17 mouse cellular contexts compared by ENCODE assay signal in the genomic region with DNA sequence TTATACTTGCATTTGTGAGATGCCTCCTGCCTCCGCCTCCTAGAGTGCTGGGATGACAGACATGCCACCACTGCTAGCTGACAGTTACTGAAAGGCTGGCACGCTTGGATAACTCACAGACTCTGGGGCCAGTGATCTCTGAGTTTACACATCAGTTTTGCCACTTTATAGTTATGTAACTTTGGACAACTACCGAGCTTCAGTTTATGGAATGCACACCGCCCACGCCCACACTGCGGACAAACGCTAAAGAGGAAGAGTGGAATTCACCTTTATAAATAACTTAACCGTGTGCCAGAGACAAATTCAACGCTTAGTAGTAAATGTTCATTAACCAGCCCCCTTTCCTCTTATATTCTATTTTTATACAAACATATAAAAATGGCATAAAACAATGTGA. TPM values are rescaled to one million over a fixed set of nuclear protein-coding genes. Genes with fewer than 3 reads are reported as not detected.
DNase-seq lines count a peak whose midpoint lies in the region; ATAC-seq and TF ChIP-seq lines count a peak whose summit lies in the region.
"Had no signal": no experiment of that assay in that cellular context is flagged by ENCODE, and none has a peak within 500 bp of the region (broad histone marks: within the 10 kb centered on the region; RNA-seq: fewer than 3 reads in every experiment).

No protein-coding gene starts in this region.

- H3K4me1 ChIP-seq in erythroblast, embryonic 14.5 days (ENCODE audit: control insufficient read depth) = peaks cover 60% of the 10 kb centered on the region
- peaks cover 25% of the 10 kb centered on the region for H3K4me1 ChIP-seq in heart, embryonic 15.5 days (replicated peaks)
- H3K4me1 ChIP-seq in bone marrow, adult 2 months (ENCODE audit: control insufficient read depth, insufficient read depth, low read length) = peaks cover 2% of the 10 kb centered on the region; the same call in 1 of the 2 replicates
- H3K4me1 ChIP-seq in lung, postnatal 0 days (ENCODE audit: insufficient read depth, low read depth, low read length) = no peaks in the 10 kb centered on the region; the same call in 1 of the 2 replicates
- H3K4me1 ChIP-seq: neural tube, embryonic 13.5 days had no signal

- H3K36me3 ChIP-seq in erythroblast, embryonic 14.5 days (ENCODE audit: control insufficient read depth) = peaks cover 46% of the 10 kb centered on the region
- H3K36me3 ChIP-seq in heart, embryonic 15.5 days = no peaks in the 10 kb centered on the region
- H3K36me3 ChIP-seq in lung, postnatal 0 days (ENCODE audit: insufficient read depth, low read length) = no peaks in the 10 kb centered on the region
- H3K36me3 ChIP-seq: midbrain, embryonic 10.5 days; neural tube, embryonic 13.5 days had no signal

- peak overlapping the region; percentile 87; the same call in 1 of the 2 replicates for H3K4me2 ChIP-seq in heart, embryonic 15.5 days
- H3K4me2 ChIP-seq in lung, postnatal 0 days (replicated peaks; ENCODE audit: low read depth, low read length) = peak overlapping the region; percentile 87
- H3K4me2 ChIP-seq: neural tube, embryonic 13.5 days had no signal

- no peaks in the 10 kb centered on the region for H3K9me3 ChIP-seq in erythroblast, embryonic 14.5 days (ENCODE audit: control insufficient read depth, low read length)
- no peaks in the 10 kb centered on the region for H3K9me3 ChIP-seq in heart, embryonic 15.5 days (replicated peaks)
- no peaks in the 10 kb centered on the region for H3K9me3 ChIP-seq in lung, postnatal 0 days (ENCODE audit: low read length)
- H3K9me3 ChIP-seq: midbrain, embryonic 10.5 days; neural tube, embryonic 13.5 days had no signal

- TF ChIP-seq POLR2A in bone marrow, adult 2 months (IDR thresholded peaks at IDR 0.05; ENCODE audit: borderline replicate concordance, control insufficient read depth, low read depth, low read length) = no peak

- intact Hi-C loops in heart, postnatal 36 days (cut with DNase I) = no loop called here

- WGBS in heart, embryonic 15.5 days = 61% methylated on average over 9 of the region's 9 CpGs
- 73% methylated on average over 9 of the region's 9 CpGs for WGBS in bone marrow, adult 2 months
- 38% methylated on average over 9 of the region's 9 CpGs for WGBS in lung, postnatal 0 days

- H3K27ac ChIP-seq in heart, embryonic 15.5 days = no peak overlapping the region
- no peak overlapping the region for H3K27ac ChIP-seq in bone marrow, adult 2 months (ENCODE audit: control insufficient read depth, insufficient read depth, low read depth, low read length, poor library complexity)
- H3K27ac ChIP-seq in lung, postnatal 0 days (ENCODE audit: low read length) = no peak overlapping the region
- H3K27ac ChIP-seq: midbrain, embryonic 10.5 days; neural tube, embryonic 13.5 days had no signal

- peaks cover 13% of the 10 kb centered on the region for H3K27me3 ChIP-seq in erythroblast, embryonic 14.5 days (ENCODE audit: control insufficient read depth)
- no peaks in the 10 kb centered on the region for H3K27me3 ChIP-seq in heart, embryonic 15.5 days
- no peaks in the 10 kb centered on the region for H3K27me3 ChIP-seq in lung, postnatal 0 days (replicated peaks; ENCODE audit: insufficient read depth, low read length)
- H3K27me3 ChIP-seq: neural tube, embryonic 13.5 days had no signal

- no peak for DNase-seq in heart, postnatal 36 days
- no peak for DNase-seq in lung, postnatal 0 days (ENCODE audit: low spot score)
- no peak for DNase-seq in adrenal gland, postnatal 4 days (ENCODE audit: low spot score in 2 of 2)
- DNase-seq in urinary bladder, adult 2 months (ENCODE audit: low spot score) = no peak
- DNase-seq: adrenal gland, postnatal 14 days; cerebellum, adult 2 months; forebrain, postnatal 0 days; kidney, adult 2 months; kidney, postnatal 14 days; left cerebral cortex, postnatal 4 days had no signal

- no peak for TF ChIP-seq CTCF in bone marrow, adult 2 months (IDR thresholded peaks at IDR 0.05; ENCODE audit: control insufficient read depth, insufficient read depth, low read length)
- no peak for TF ChIP-seq CTCF in lung, postnatal 0 days (IDR thresholded peaks at IDR 0.05)

- no peak for TF ChIP-seq EP300 in lung, postnatal 0 days (IDR thresholded peaks at IDR 0.05)

- no peak overlapping the region for H3K9ac ChIP-seq in heart, embryonic 15.5 days
- H3K9ac ChIP-seq in lung, postnatal 0 days (replicated peaks; ENCODE audit: low read depth) = 0 out of 2 replicates have a peak overlapping the region, but pooled peaks have one; percentile 54
- H3K9ac ChIP-seq: forebrain, postnatal 0 days; neural tube, embryonic 13.5 days had no signal

- peak overlapping the region; percentile 78 for H3K4me3 ChIP-seq in erythroblast, embryonic 14.5 days (replicated peaks)
- H3K4me3 ChIP-seq in heart, embryonic 15.5 days = no peak overlapping the region
- H3K4me3 ChIP-seq in bone marrow, adult 2 months (replicated peaks; ENCODE audit: control insufficient read depth, low read depth, low read length) = peak overlapping the region; percentile 46
- no peak overlapping the region for H3K4me3 ChIP-seq in lung, postnatal 0 days (ENCODE audit: low read depth, low read length)
- H3K4me3 ChIP-seq: midbrain, embryonic 10.5 days; neural tube, embryonic 13.5 days had no signal

- no peak for ATAC-seq in erythroblast, adult 5-6 weeks (replicated peaks; ENCODE audit: low FRiP score, poor library complexity, severe bottlenecking)
- ATAC-seq in heart, embryonic 15.5 days (replicated peaks; ENCODE audit: insufficient number of reproducible peaks, insufficient read depth, low FRiP score, low read depth) = no peak
- ATAC-seq in lung, postnatal 0 days = no peak
- ATAC-seq: forebrain, postnatal 0 days had no signal

RNA-seq across cellular contexts. Expression of gene Ccrl2, which starts 2.4 kb away (rescaled TPM):
- 0.87 and 1.3 TPM in 2 replicates for polyA plus RNA-seq in erythroblast, embryonic 14.5 days (2012)
- 32.7 and 39.5 TPM in 2 replicates for total RNA-seq in erythroblast, adult 5-6 weeks (2015; ENCODE audit: low replicate concordance)
- 43.8 and 65.4 TPM in 2 replicates for total RNA-seq in erythroblast, adult 5-6 weeks (2017; ENCODE audit: low replicate concordance)
- 3.9 and 5.2 TPM in 2 replicates for polyA plus RNA-seq in heart, embryonic 15.5 days (2015; fragmentation: Nextera tagmentation; extraction: Ambion mirVana)
- 10 to 100 TPM; 14.3 to 21.1 TPM for total RNA-seq in heart, postnatal 36 days (2021)
- polyA plus RNA-seq in bone marrow, adult 2 months (2011; ENCODE audit: insufficient read depth, insufficient read length, low replicate concordance, missing spikeins) = 9.2 and 10.4 TPM in 2 replicates
- 43.5 and 49.0 TPM in 2 replicates for polyA plus RNA-seq in lung, postnatal 0 days (2015; fragmentation: Nextera tagmentation; extraction: Ambion mirVana)
- 1 to 10 TPM; 4.3 to 4.8 TPM for total RNA-seq in adrenal gland, postnatal 4 days (2021)
- 7.4 and 8.9 TPM in 2 replicates for polyA plus RNA-seq in urinary bladder, adult 2 months (2012; rRNA removed)

RNA-seq across cellular contexts. Expression of gene Ltf, which starts 35.9 kb away (rescaled TPM):
- polyA plus RNA-seq in erythroblast, embryonic 14.5 days (2012) = not detected in 2 replicates
- total RNA-seq in erythroblast, adult 5-6 weeks (2015; ENCODE audit: low replicate concordance) = 948 and 1,023 TPM in 2 replicates
- 738 and 893 TPM in 2 replicates for total RNA-seq in erythroblast, adult 5-6 weeks (2017; ENCODE audit: low replicate concordance)
- polyA plus RNA-seq in heart, embryonic 15.5 days (2015; fragmentation: Nextera tagmentation; extraction: Ambion mirVana) = 1.9 and 2.2 TPM in 2 replicates
- under 1 TPM; 0.75 to 0.84 TPM for total RNA-seq in heart, postnatal 36 days (2021)
- polyA plus RNA-seq in bone marrow, adult 2 months (2011; ENCODE audit: insufficient read depth, insufficient read length, low replicate concordance, missing spikeins) = 633 and 1,953 TPM in 2 replicates
- polyA plus RNA-seq in lung, postnatal 0 days (2015; fragmentation: Nextera tagmentation; extraction: Ambion mirVana) = 11.3 and 16.1 TPM in 2 replicates
- total RNA-seq in adrenal gland, postnatal 4 days (2021) = 10 to 100 TPM; 17.6 to 44.5 TPM
- polyA plus RNA-seq in urinary bladder, adult 2 months (2012; rRNA removed) = not detected in 2 replicates
- total RNA-seq: layer of hippocampus, adult 8-10 months had no signal
- polyA plus RNA-seq: midbrain, embryonic 10.5 days had no signal

Comparison
In these comparisons a context has a peak if more than half of its experiments do, and no peak if none do; other contexts are left out.
1. H3K4me3 ChIP-seq: peak in erythroblast, embryonic 14.5 days (single experiment) and bone marrow, adult 2 months (single experiment); none in heart, embryonic 15.5 days (single experiment) and lung, postnatal 0 days (single experiment).
2. RNA of gene Ltf, which starts 35.9 kb away (polyA plus RNA-seq): 633 to 1,953 TPM in bone marrow, adult 2 months; 11.3 to 16.1 TPM in lung, postnatal 0 days, 1.9 to 2.2 TPM in heart, embryonic 15.5 days, not detected in urinary bladder, adult 2 months and not detected in erythroblast, embryonic 14.5 days; every median in the first group is over 10 times any median in the second.